Mouse (Mus musculus) T-helper 1 cell (primary cell): ENCODE data around the gene Ina.

Experiments used
- in situ Hi-C: fragments of 300-600 bp; cut with MboI, MseI; formaldehyde crosslinking; loops from one replicate; pipeline ENCODE4 v1.15.1; 2025; ENCODE audit warnings: high pct_unique_total_duplicates

The Ina gene

DNA sequence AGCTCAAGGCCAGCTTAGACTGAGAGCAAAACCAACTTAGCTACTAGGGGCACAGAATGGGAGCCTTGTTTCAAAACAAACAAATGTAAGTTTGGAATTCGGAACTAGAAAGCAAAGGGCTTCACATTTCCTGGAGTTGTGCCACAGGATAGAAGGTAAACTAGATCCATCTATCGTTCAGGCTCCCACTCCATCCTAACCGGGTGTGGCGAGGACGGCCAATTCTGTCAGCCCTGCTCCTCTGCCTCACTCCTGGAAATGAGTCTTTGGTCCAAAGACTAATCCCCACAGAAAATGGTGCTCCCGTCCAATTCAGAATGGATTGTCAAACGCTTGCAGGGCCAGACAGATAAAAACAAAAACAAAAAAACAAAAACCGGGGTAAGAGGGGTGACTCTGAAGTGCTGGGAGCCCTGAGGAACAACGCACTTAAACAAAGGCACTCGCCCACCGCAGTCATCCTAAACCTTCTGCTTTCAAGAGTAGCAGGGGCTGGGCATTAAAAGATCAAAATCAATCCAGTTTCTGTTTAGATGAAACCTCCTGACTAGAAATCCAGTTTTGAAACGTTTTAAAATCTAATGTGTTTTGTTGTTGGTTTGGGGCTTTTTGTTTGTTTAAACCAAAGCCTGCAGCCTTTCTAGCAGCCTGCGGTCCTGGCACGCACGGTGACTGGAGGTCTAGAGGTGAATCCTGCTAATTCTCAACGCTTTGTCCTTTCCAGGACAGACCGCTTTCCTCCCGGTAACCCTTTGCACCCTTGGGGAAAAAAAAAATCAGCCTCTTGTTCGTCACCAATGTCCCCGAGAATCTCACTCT is 949 bp upstream of the Ina start:
- in situ Hi-C loops: no loop called here

DNA sequence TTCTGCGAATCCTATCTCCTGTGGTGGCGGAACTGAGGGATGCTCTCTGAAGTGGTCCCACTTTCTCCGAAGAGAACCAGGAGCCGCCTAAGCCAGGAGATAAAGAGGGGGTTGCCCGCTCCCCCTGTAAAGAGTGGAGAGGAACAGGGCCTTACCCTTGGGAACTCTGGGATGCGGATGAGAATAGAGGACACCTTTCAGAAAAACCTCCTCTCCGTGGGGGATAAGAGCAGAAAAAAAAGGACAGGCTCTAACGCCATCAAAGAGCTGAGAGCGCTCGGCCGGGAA is 395 bp upstream of the Ina start:
- in situ Hi-C loops: no loop called here

DNA sequence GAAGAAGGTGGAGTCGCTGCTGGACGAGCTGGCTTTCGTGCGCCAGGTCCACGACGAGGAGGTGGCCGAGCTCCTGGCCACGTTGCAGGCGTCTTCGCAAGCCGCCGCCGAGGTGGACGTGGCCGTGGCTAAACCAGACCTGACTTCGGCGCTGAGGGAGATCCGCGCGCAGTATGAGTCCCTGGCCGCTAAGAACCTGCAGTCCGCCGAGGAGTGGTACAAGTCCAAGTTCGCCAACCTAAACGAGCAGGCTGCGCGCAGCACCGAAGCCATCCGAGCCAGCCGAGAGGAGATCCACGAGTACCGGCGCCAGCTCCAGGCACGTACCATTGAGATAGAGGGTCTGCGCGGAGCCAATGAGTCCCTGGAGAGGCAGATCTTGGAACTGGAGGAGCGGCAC is 898 bp downstream of the Ina start:
- in situ Hi-C loops: no loop called here

DNA sequence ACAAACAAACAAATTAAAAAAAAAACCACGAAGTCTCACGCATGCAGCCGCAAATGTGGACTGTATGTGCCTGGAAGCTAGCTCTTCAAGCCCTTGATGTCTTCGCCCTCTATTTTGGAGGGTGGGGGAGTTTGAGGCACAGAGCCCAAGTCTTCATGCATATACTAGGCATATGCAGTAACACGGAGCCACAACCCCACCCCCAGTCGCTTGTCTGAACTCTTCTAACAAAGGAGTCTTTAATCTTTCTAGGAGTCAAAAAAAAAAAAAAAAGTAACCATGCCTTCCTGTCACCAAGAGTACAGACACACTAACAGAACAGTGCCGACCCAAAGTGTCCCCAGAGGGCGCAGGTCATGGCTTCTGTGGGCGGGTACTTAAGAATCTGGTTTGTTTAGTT is 1.5 kb downstream of the Ina start:
- in situ Hi-C loops: no loop called here

DNA sequence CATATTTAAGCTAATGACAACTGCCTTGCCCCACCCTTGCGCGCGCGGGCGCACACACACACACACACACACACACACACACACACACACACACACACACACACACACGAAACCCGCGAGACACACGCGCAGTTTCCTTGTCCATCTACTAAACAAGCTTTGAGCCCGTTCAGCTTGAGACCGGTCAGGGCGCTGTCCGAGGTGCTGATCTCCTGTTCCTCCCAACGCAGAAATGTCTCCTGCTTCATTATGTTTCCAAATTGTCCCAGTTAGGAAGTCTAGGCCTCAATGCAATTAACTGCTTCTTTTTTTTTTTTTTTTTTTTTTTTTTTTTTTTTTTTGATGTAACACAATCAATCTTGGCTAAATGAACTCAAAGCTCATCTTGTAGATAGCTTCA is 2.0 kb downstream of the Ina start:
- in situ Hi-C loops: no loop called here

DNA sequence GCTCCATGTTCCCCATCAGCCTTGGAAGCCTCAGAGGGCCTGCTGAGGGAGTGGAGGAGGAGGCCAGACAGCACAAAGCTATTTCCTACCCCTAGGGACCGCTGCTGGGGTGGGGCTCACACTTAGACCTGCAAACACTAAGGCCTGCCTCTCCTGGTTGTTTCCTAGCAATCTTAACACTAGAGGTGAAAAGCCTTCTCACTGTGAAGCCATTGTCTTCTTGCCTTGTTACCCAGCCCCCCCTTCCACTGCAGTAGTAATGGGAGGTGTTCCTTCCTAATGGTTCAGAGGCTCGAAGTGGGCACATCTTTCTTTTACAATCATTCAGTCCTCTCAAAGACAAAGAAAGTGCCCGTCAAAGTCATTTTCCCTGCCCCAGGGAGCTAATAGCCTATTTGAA is 3.3 kb downstream of the Ina start:
- in situ Hi-C loops: no loop called here

DNA sequence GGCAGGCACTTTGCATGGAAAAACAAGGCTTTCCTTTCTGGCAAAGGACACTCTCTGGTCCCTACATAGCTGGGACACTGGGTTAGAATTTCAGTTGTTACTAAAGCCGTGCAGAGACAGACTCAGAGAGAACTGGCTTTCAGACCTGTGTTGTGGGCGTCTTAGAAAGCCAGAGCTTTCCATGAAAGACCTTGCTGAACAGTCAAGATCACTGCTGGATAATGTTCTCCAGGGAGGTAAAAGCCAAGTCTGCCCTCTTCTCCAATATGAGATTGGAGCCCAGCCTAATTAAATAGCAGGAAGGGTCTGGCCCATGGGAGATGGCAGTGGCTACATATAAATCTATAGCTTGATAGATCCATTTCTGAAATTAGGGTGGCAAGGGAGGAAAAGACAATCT is 3.8 kb downstream of the Ina start:
- in situ Hi-C loops: no loop called here

DNA sequence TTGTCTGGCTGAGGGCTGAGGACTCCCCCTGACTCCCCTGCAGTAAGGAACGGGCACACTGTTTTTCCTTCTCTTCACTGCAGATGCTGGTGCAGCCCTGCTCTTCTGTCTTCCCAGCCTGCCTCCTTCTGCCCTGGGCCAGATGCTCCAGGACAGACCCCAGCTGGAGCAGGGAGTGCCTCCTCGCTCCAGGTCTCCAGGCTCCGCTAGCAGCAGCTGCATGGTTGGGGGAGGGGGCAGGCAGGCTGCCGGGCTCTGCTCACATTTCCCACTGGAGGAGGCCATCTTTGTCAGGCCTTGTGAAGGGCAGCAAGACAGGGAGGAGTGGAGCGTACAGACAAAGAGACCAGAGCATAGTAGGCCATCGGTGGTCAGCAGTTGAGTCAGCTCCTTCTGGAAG is 4.8 kb downstream of the Ina start:
- in situ Hi-C loops: no loop called here

DNA sequence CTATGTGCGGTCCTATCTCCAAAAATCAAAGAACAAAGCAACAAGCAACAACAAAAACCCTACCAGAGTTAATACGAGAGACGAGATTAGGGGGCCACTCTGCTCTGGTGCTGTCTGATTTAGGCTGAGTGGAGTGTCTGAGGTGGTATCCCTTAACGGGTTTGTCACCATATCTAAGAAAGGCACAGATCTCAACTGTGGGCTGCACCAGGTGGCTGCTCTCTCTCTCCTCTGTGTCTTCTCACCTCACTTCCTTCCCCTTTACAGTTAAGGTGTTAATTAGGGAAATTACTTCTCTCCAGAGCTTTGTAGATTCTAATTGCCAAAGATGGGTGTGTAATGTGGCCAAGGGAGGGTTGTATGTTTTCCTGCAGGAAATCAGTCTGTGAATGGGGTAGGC is 8.2 kb downstream of the Ina start:
- in situ Hi-C loops: no loop called here

DNA sequence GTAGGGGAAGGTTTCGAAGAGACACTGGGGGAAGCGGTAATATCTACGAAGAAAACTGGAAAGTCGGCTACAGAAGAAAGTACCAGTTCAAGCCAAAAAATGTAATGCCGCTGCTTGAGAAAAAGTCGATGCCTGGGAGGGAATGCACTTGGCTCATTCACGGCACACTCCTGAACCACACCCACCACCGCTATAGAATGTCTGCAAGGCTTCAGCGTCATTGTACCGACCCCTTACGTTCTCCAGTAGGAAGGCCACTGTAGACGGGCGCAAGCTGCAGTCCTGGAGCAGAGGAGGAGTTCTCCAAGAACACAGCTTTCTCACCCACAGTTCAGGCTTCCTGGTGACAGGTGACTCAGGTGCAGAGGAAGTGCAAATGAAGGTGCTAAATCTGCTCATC is 9.0 kb downstream of the Ina start:
- in situ Hi-C loops: no loop called here

DNA sequence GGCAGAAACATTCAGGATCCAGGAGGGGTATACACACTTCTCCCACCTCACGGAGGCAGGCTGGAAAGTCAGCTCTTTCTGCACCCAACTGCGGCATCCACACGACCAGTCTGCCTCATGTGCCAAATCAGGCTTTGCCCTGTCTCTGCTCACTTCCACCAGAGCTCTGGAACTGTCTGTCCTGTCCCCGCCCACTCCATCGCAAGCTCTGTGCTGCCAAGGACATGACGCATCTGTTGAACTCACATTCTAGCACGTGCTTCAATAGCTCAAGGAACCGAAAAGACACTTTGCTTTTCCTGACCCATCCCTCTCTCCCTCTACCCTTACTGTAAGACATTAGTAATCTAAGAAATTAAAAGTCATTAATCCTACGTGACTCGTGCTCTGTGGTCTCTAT is 10.5 kb downstream of the Ina start:
- in situ Hi-C loops: no loop called here

DNA sequence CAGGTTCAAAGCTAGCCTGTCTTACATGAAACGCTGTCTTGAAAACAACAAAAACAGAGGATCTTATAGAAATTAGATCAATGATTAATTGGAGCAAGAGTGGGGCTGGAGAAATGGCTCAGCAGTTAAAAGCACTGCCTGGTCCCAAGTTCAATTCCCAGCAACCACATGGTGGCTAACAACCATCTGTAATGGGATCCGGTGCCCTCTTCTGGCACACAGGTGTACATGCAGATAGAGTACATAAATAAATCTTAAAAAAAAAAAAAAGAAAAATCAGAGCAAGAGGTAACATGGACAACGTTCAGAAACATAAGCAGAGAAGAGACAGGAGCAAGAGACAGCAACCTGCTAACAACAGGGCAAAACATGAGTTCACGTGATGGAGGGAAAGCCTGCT is 12.0 kb downstream of the Ina start:
- in situ Hi-C loops: no loop called here

DNA sequence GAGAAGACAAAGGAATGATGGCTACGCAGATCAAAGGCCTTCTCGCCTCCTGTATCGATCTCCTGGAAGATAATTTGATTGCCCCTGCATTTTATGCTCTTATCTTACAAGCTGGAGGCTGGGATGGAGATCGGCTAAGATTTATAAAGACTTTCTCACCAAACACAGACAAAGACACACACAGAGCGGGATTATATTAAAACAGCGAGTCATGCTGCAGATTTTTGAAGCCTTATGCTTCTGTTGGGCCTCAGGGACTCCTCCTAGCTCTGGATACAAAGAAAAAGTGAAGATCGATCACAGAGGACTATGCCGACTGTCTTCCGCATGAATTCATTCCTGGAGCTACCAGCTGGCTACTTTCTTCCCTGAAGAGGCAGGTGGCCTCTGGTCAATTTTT is 15.3 kb downstream of the Ina start:
- in situ Hi-C loops: no loop called here

DNA sequence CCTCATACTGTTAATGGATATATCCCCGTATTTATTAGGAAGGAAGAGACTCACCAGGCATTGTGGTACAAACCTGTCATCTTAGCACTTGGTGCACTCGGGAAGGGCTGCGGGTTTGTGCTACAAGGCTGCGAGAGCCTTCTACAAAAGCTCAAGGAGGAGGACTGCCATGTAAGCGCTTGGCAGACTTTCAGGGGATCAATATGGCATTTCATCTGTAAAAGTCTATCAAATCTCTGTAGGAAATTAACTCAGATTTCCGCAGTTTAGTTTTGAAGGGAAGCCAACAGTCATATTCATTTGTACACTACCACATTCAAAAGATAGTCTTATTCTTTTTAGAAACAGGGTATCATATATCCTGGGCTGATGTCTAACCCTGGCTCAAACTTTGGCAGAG is 17.3 kb downstream of the Ina start:
- in situ Hi-C loops: no loop called here

DNA sequence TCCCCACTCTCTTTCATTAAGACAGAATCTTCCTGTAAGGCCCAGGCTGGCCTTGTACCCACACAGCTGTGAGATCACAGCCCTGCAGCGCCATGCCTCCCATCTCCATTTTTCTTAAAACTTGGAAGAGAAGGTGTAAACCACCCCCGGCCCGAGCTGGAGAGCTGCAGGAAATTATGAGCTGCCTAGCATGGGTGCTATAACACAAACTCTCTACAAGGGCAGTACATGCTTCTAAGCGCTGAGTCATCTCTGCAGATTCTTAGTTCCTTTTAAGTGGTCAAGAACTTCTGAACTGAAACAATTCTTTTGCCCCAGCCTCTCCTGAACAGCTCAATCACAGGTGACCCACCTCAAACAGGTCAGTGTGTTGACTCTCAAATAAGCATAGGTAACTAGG is 20.4 kb downstream of the Ina start:
- in situ Hi-C loops: no loop called here

DNA sequence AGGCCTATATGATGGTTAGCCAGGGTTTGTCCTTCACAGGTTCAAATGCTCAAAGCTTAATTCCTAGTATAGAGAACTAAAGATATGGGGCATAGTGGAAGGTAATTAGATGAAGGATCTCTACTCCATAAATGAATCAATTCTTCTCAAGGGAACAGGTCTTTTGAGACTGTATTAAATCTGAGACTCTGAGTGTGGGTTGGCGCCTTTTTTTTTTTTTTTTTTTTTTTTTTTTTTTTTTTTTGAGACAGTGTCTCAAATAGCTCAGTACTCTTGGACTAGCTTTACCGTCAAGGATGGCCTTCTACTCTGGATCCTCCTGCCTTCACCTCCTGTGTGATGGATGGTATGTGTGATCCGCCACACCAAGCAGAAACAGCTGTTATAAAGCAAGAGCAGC is 22.1 kb downstream of the Ina start:
- in situ Hi-C loops: no loop called here

DNA sequence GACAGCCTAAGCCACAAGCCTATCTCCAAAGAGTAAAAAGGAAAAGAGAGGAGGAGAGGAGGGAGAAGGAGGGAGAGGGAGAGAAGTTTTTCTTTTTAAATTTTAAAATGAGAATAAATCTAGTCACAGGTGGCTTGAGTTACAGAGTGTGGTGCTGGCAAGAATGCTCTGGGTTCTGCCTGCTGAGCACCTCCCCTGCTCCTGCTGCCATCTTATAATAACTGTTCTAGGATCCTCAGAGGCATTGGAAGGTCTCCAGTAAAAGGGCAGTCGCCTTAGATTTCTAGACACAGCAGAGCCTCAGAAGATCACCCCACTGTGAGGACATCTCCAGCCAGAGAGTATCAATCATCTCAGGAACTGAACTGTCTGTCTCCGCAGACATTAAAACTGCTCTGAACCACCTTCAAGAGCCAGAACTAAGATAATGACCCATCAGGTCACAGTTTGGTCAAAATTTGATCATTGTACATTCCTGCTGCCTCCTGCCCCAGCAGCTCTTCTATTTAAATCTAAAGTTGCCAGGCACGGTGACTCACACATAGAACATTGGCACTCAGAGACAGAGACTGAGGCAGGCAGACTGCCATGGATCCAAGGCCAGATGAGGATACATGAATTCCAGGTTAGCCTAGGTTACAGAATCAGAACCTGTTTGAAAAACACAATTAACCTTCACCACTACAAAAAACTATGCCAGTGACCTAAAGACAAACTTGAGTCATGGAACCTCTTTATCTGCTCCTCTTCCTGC is 26.4 kb downstream of the Ina start:
- in situ Hi-C loops: no loop called here

DNA sequence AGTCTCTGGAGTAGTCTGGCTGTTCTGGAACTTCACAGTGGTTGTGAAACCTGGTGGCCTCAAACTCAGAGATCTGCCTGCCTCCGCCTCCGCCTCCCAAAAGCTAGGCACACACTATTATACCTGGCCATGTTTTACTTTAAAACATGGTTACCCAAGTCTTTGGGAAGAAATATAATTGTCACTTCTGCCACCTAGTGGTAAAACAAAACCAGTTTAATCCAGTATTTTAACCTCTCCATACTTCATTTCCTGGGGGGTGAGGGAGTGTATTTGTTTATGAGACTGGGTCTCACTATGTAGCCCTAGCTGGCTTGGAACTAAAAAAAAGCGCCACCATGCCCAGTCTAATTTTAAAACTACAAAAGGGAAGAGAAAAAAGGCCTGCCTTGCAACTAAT is 29.1 kb downstream of the Ina start:
- in situ Hi-C loops: no loop called here

DNA sequence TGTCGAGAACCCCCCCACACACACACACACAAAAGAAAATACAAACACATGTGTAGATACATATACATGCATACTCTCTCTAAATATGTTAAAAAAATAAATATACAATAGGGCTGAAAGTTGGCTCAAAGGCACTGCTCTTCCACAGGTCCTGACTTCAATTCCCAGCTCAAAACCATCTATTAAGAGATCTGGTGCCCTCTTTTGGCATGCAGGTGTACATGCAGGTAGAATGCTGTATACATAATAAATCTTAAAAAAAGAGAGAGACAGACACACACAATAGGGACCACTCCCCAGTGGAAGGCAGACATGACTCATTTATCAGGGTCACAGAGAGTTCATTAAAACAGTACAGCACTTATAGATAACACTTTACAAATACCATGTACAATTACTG is 31.8 kb downstream of the Ina start:
- in situ Hi-C loops: no loop called here

DNA sequence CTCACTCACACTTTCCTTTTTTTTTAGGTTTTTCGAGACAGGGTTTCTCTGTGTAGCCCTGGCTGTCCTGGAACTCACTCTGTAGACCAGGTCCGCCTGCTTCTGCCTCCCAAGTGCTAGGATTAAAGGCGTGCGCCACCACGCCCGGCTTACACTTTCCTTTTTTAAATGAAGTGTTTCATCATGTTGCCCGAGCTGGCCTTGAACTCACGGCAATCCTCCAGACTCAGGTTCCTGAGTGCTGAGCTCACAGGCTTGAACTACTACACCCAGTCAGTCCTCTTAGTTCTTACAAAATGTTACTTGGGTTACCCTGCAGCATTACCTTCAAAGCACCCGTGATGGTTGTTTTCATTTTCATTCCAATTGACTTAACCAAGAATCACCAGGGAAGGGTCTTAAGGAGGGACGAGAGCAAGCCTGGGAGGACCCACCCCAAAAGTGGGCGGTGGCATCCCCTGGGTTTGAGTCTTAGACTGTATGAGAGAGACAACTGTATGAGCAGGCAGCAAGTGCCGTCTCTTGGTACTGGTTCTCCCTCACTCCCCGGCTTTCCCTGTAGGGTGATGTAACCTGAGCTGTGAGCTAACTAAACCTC is 32.8 kb downstream of the Ina start:
- in situ Hi-C loops: no loop called here

DNA sequence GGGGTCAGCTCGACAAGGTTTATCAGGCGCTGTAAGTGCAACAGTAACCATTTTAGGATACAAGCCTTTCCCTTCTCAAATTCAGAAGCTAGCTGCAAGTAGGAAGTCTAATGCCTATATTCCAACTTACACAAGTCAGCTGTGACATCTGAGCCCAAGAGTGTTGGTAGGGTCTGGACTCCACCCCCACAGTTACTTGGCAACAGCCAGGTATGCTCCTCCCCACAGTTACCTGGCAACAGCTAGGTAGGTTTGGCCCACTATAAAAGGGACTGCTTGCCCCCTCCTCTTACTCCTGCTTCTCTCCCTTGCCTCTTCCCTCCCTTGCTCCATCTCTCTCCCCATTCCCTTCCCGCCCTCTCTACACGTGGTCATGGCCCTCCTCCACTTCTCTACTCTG is 34.6 kb downstream of the Ina start:
- in situ Hi-C loops: no loop called here

DNA sequence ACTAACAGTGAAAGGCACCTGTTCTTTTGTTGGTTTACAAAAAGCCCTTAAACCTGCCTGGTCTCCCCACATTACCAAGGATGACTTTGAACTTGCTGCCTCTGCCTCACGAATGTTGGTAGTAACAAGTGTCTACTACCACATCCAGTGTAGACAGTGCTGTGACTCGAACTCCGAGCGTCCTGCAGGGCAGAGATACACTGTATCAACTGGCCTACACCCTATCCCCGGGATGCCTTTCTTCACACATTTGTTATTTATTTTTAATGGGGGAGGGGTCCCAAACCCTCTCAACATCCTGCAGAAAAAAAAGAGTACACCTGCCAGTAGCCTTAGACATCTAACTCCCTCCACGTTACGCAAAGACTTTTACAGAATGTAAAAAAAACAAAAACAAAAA is 35.3 kb downstream of the Ina start:
- in situ Hi-C loops: no loop called here

DNA sequence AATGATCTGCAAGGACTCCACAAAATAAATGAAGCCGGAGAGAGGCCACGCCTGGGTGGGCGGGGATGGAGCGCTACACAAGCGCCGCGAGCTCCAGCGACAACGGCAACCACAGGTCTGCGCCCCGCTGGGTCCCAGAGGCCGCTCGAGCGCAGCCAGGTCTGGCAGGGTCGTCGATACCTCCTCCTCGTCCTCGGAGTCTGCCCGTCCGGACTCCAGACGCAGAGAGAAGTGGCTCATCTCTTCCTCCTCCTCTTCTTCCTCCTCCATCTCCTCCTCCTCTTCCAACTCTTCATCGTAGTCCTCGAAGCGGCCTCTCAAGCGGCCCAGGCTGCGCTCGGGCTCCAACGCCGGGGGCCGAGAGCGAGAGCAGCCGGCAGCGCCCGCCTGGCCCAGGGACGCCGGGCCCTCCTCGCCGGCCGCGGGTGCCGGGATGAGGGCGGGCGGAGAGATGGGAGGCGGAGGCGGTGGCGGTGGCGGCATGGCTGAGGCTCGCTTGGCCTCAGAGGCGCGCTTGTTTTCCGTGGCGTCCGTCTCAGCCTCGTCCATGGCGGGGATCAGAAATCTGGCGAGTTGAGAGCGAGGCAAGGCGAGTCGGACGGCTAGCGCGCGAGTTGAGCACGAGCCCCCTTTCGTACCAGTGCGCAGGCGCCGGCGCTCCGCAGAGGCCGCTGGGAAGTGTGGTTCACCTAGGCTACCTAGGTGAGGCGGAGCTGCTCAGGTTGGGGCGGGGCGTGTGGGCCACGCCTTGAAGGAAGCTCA is 36.0 kb downstream of the Ina start, which contains the start of gene Pcgf6:
TSS of gene Pcgf6 (minus strand) at position 636 of the 762 bp plus-strand sequence.
- in situ Hi-C loops: no loop called here
